Mouse (Mus musculus): ENCODE data around the gene Tent5b.

DNA sequence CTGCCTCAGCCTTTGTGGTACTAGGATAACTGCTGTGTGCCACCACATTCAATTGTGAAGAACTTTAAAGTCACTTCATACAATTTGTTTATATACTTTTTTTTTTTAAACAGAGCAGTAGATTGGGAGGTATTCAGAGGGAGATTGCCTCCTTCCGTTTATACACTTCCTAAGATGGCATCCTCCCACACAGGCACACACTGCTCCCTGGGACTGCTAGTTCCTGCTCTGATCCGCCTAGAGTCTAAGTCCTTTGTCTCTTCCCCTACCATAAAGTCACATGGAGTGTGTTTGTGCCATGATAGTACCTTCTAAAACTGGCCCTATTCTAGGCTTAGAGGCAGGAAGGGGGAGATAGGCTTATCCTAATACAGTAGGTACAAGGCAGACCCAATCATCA, 41.6 kb downstream of the Tent5b start:
- TF ChIP-seq TAL1 (conservative IDR thresholded peaks at IDR 0.05; ENCODE audit: low read depth, low read length) (no peak), CTCF (IDR thresholded peaks at IDR 0.05; ENCODE audit: low read depth, low read length) (no peak), GATA2 (IDR thresholded peaks at IDR 0.05; ENCODE audit: borderline replicate concordance, low read depth, low read length) (no peak)
